Mouse (Mus musculus): ENCODE results near the gene Fubp3. TPM values are rescaled to one million over a fixed set of nuclear protein-coding genes. Genes with fewer than 3 reads are reported as not detected.

The Fubp3 gene
- polyA plus RNA-seq, 1 experiment from 2014 or later: 47.7 TPM

DNA sequence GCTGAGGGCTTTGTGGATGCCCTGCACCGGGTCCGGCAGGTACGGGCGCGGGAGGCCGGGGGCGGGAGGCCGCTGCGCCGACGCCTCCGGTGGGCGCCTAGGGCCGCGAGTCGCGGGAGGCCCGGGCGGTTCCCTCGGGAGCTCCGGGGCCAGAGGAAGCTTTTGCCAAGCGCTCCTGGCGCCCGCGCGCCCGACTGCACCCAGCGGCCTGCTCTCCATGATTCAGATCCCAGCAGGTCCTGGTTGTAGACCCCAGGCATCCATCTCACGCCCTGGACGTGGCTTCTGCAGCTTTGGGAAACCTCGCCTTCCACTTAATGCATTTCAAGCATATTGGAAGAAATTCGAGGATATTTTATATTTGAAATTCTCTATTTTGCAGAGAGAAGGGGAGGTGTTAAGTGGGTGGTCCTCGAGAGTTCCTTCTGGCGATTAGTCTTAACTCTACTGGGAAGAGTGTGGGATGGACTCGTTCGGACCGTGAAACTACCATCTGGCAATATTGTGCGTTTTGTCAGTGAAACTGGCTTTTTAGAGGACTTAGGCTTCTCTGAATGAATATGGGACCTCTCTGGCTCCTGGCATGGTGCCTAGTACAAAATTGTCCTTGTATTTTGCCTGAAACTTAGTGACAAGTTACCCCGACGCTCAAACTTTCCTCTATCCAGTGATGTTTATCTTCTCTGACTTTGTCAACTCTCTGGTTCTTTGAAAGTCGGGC is 624 bp downstream of the Fubp3 start:
- Histone ChIP-seq H3K9ac (replicated peaks; ENCODE audit: low read depth) (peak overlapping the region; percentile 91), H3K4me3 (ENCODE audit: low read depth, low read length) (peak overlapping the region; percentile 91), H3K4me1 (ENCODE audit: insufficient read depth, low read depth, low read length) (peaks cover 10% of the 10 kb centered on the region; the same call in 1 of the 2 replicates), H3K27me3 (replicated peaks; ENCODE audit: insufficient read depth, low read length) (no peaks in the 10 kb centered on the region), H3K9me3 (ENCODE audit: low read length) (no peaks in the 10 kb centered on the region), H3K36me3 (ENCODE audit: insufficient read depth, low read length) (no peaks in the 10 kb centered on the region), H3K27ac (ENCODE audit: low read length) (peak overlapping the region; percentile 91), H3K4me2 (replicated peaks; ENCODE audit: low read depth, low read length) (peak overlapping the region; percentile 86)
- TF ChIP-seq EP300 (IDR thresholded peaks at IDR 0.05) (no peak), CTCF (IDR thresholded peaks at IDR 0.05) (no peak)
- ATAC-seq (peak; percentile 51), DNase-seq (ENCODE audit: low spot score) (peak; percentile 35)
- under 1% methylated on average over 41 of the region's 41 CpGs for WGBS

GRCm38 (mm10) chr2:31581617-31582016 is 9.2 kb downstream of the Fubp3 start:
- no peak for TF ChIP-seq EP300 (IDR thresholded peaks at IDR 0.05)
- TF ChIP-seq CTCF (IDR thresholded peaks at IDR 0.05): no peak
- H3K4me3 ChIP-seq (ENCODE audit: low read depth, low read length): no peak overlapping the region
- DNase-seq (ENCODE audit: low spot score) (no peak), ATAC-seq (no peak)
- 83% methylated on average over 2 of the region's 2 CpGs for WGBS
- H3K9ac ChIP-seq (replicated peaks; ENCODE audit: low read depth): no peak overlapping the region
- H3K4me2 ChIP-seq (replicated peaks; ENCODE audit: low read depth, low read length): no peak overlapping the region
- no peaks in the 10 kb centered on the region for H3K9me3 ChIP-seq (ENCODE audit: low read length)
- peaks cover 4% of the 10 kb centered on the region; the same call in 1 of the 2 replicates for H3K4me1 ChIP-seq (ENCODE audit: insufficient read depth, low read depth, low read length)
- H3K27me3 ChIP-seq (replicated peaks; ENCODE audit: insufficient read depth, low read length): no peaks in the 10 kb centered on the region
- no peaks in the 10 kb centered on the region for H3K36me3 ChIP-seq (ENCODE audit: insufficient read depth, low read length)
- no peak overlapping the region for H3K27ac ChIP-seq (ENCODE audit: low read length)

DNA sequence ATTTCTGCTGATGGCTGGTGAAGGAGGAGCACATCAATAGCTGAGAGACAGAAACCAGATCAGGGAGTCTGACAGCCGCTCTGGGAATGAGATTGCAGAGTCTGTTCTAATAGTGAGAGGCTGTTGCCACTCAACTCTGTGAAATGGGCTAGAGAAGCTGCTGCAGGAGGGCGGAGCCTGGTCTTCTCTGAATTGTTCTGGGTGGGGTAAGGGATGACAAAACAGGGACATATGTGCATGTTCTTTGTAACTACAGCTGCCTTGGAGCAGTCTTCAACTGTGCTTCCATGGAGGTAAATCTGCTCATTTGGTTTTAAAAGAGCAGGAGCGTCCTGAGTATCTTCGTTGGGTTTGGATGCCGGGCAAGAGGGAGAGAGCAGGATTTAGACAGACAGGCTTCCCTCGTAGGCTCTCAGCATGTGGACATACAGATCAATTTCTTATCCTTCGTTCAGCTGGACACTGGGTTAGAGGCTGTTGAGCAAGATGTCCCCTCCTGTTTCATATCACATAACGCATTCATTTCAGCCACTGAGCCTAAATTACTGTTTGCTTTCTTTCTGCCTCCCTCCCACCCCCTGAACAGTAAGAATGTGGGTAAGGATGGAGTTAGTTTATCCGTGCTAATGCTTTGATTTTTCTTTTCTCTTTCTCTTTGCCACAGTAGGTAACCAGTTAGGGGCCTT is 19.5 kb downstream of the Fubp3 start:
- Histone ChIP-seq H3K4me3 (ENCODE audit: low read depth, low read length) (no peak overlapping the region), H3K9me3 (ENCODE audit: low read length) (no peaks in the 10 kb centered on the region), H3K9ac (replicated peaks; ENCODE audit: low read depth) (no peak overlapping the region), H3K27ac (ENCODE audit: low read length) (no peak overlapping the region), H3K4me1 (ENCODE audit: insufficient read depth, low read depth, low read length) (no peaks in the 10 kb centered on the region), H3K4me2 (replicated peaks; ENCODE audit: low read depth, low read length) (no peak overlapping the region), H3K27me3 (replicated peaks; ENCODE audit: insufficient read depth, low read length) (no peaks in the 10 kb centered on the region), H3K36me3 (ENCODE audit: insufficient read depth, low read length) (peaks cover 16% of the 10 kb centered on the region)
- ATAC-seq (peak; percentile 56), DNase-seq (ENCODE audit: low spot score) (peak; percentile 60)
- no peak for TF ChIP-seq CTCF (IDR thresholded peaks at IDR 0.05)
- WGBS: 72% methylated on average over 9 of the region's 9 CpGs

DNA sequence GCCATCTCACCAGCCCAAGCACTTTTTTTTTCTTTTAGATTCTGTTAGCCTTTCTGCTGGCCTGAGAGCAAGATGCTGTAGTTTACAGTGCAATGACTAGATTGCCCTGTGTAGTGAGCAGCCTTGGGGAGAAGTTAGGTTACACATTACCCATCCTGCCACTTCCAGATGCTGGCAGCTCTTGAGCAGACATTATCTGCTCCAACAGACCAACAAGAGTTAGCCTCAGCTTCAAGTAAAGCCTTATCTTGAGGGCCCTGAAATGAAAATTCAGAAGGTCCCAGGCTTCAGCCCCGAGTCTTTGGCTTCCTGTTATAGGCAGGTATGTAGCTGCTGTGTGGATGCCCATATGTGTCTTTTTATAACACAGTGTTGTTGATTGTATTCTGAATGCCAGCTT is 35.1 kb downstream of the Fubp3 start:
- no peak for ATAC-seq
- Histone ChIP-seq H3K4me1 (ENCODE audit: insufficient read depth, low read depth, low read length) (no peaks in the 10 kb centered on the region), H3K27me3 (replicated peaks; ENCODE audit: insufficient read depth, low read length) (no peaks in the 10 kb centered on the region), H3K9ac (replicated peaks; ENCODE audit: low read depth) (no peak overlapping the region), H3K27ac (ENCODE audit: low read length) (no peak overlapping the region), H3K4me3 (ENCODE audit: low read depth, low read length) (no peak overlapping the region), H3K36me3 (ENCODE audit: insufficient read depth, low read length) (peaks cover 47% of the 10 kb centered on the region), H3K4me2 (replicated peaks; ENCODE audit: low read depth, low read length) (no peak overlapping the region), H3K9me3 (ENCODE audit: low read length) (no peaks in the 10 kb centered on the region)
- 86% methylated on average over 1 of the region's 1 CpGs for WGBS
- DNase-seq (ENCODE audit: low spot score): no peak
- no peak for TF ChIP-seq EP300 (IDR thresholded peaks at IDR 0.05)
- no peak for TF ChIP-seq CTCF (IDR thresholded peaks at IDR 0.05)

- Histone ChIP-seq H3K9ac (replicated peaks; ENCODE audit: low read depth) (no peak overlapping the region), H3K4me2 (replicated peaks; ENCODE audit: low read depth, low read length) (no peak overlapping the region), H3K27ac (ENCODE audit: low read length) (no peak overlapping the region), H3K27me3 (replicated peaks; ENCODE audit: insufficient read depth, low read length) (no peaks in the 10 kb centered on the region), H3K4me3 (ENCODE audit: low read depth, low read length) (no peak overlapping the region), H3K36me3 (ENCODE audit: insufficient read depth, low read length) (peaks cover 48% of the 10 kb centered on the region), H3K4me1 (ENCODE audit: insufficient read depth, low read depth, low read length) (no peaks in the 10 kb centered on the region), H3K9me3 (ENCODE audit: low read length) (no peaks in the 10 kb centered on the region)
- no peak for ATAC-seq
- TF ChIP-seq CTCF (IDR thresholded peaks at IDR 0.05) (no peak), EP300 (IDR thresholded peaks at IDR 0.05) (no peak)
- DNase-seq (ENCODE audit: low spot score): no peak
- WGBS: 31% methylated on average over 7 of the region's 7 CpGs
Measured at GRCm38 (mm10) chr2:31609859-31610261, 37.4 kb downstream of the Fubp3 start.

GRCm38 (mm10) chr2:31610922-31611321 is 38.5 kb downstream of the Fubp3 start:
- H3K9me3 ChIP-seq (ENCODE audit: low read length): no peaks in the 10 kb centered on the region
- ATAC-seq (no peak), DNase-seq (ENCODE audit: low spot score) (no peak)
- H3K9ac ChIP-seq (replicated peaks; ENCODE audit: low read depth): no peak overlapping the region
- 85% methylated on average over 4 of the region's 4 CpGs for WGBS
- H3K27me3 ChIP-seq (replicated peaks; ENCODE audit: insufficient read depth, low read length): no peaks in the 10 kb centered on the region
- H3K4me2 ChIP-seq (replicated peaks; ENCODE audit: low read depth, low read length): no peak overlapping the region
- no peaks in the 10 kb centered on the region for H3K4me1 ChIP-seq (ENCODE audit: insufficient read depth, low read depth, low read length)
- H3K36me3 ChIP-seq (ENCODE audit: insufficient read depth, low read length): peaks cover 46% of the 10 kb centered on the region
- no peak for TF ChIP-seq EP300 (IDR thresholded peaks at IDR 0.05)
- no peak for TF ChIP-seq CTCF (IDR thresholded peaks at IDR 0.05)
- H3K4me3 ChIP-seq (ENCODE audit: low read depth, low read length): no peak overlapping the region
- H3K27ac ChIP-seq (ENCODE audit: low read length): no peak overlapping the region
